Mouse (Mus musculus): ENCODE data around the gene Dgkh. TPM values are rescaled to one million over a fixed set of nuclear protein-coding genes. Genes with fewer than 3 reads are reported as not detected.

Dgkh gene
- polyA plus RNA-seq, 1 experiment: 6.8 TPM

GRCm38 (mm10) chr14:78645622-78646021 lies 87.0 kb downstream of the Dgkh start:
- peaks cover under 1% of the 10 kb centered on the region; the same call in 1 of the 2 replicates for H3K4me1 ChIP-seq (ENCODE audit: control insufficient read depth, insufficient read depth, low read length)
- no peak overlapping the region for H3K4me3 ChIP-seq (ENCODE audit: insufficient read depth, low read length)
- TF ChIP-seq POLR2A (IDR thresholded peaks at IDR 0.05; ENCODE audit: borderline replicate concordance, low read depth, low read length): no peak
- TF ChIP-seq CTCF (IDR thresholded peaks at IDR 0.05; ENCODE audit: low read depth, low read length): no peak
- no peak overlapping the region for H3K27ac ChIP-seq (ENCODE audit: insufficient read depth, low read depth, low read length)

- Histone ChIP-seq H3K27ac (ENCODE audit: insufficient read depth, low read depth, low read length) (no peak overlapping the region), H3K4me3 (ENCODE audit: insufficient read depth, low read length) (no peak overlapping the region), H3K4me1 (ENCODE audit: control insufficient read depth, insufficient read depth, low read length) (peaks cover 7% of the 10 kb centered on the region)
- TF ChIP-seq POLR2A (IDR thresholded peaks at IDR 0.05; ENCODE audit: borderline replicate concordance, low read depth, low read length) (no peak), CTCF (IDR thresholded peaks at IDR 0.05; ENCODE audit: low read depth, low read length) (no peak)
Observed at GRCm38 (mm10) chr14:78641314-78641713, 91.3 kb downstream of the Dgkh start.

GRCm38 (mm10) chr14:78639691-78640090 lies 92.9 kb downstream of the Dgkh start:
- TF ChIP-seq CTCF (IDR thresholded peaks at IDR 0.05; ENCODE audit: low read depth, low read length) (no peak), POLR2A (IDR thresholded peaks at IDR 0.05; ENCODE audit: borderline replicate concordance, low read depth, low read length) (no peak)
- no peak overlapping the region for H3K4me3 ChIP-seq (ENCODE audit: insufficient read depth, low read length)
- peaks cover 7% of the 10 kb centered on the region for H3K4me1 ChIP-seq (ENCODE audit: control insufficient read depth, insufficient read depth, low read length)
- H3K27ac ChIP-seq (ENCODE audit: insufficient read depth, low read depth, low read length): no peak overlapping the region

GRCm38 (mm10) chr14:78635612-78636400 lies 96.8 kb downstream of the Dgkh start:
- H3K27ac ChIP-seq (ENCODE audit: insufficient read depth, low read depth, low read length): no peak overlapping the region
- no peak overlapping the region for H3K4me3 ChIP-seq (ENCODE audit: insufficient read depth, low read length)
- no peak for TF ChIP-seq CTCF (IDR thresholded peaks at IDR 0.05; ENCODE audit: low read depth, low read length)
- no peak for TF ChIP-seq POLR2A (IDR thresholded peaks at IDR 0.05; ENCODE audit: borderline replicate concordance, low read depth, low read length)
- H3K4me1 ChIP-seq (ENCODE audit: control insufficient read depth, insufficient read depth, low read length): peaks cover 12% of the 10 kb centered on the region

GRCm38 (mm10) chr14:78632747-78633146 lies 99.8 kb downstream of the Dgkh start:
- no peak for TF ChIP-seq CTCF (IDR thresholded peaks at IDR 0.05; ENCODE audit: low read depth, low read length)
- TF ChIP-seq POLR2A (IDR thresholded peaks at IDR 0.05; ENCODE audit: borderline replicate concordance, low read depth, low read length): no peak
- H3K4me3 ChIP-seq (ENCODE audit: insufficient read depth, low read length): no peak overlapping the region
- no peak overlapping the region for H3K27ac ChIP-seq (ENCODE audit: insufficient read depth, low read depth, low read length)
- H3K4me1 ChIP-seq (ENCODE audit: control insufficient read depth, insufficient read depth, low read length): peaks cover 19% of the 10 kb centered on the region

- no peak for TF ChIP-seq CTCF (IDR thresholded peaks at IDR 0.05; ENCODE audit: low read depth, low read length)
- no peak for TF ChIP-seq POLR2A (IDR thresholded peaks at IDR 0.05; ENCODE audit: borderline replicate concordance, low read depth, low read length)
- H3K4me3 ChIP-seq (ENCODE audit: insufficient read depth, low read length): no peak overlapping the region
- 0 out of 2 replicates have a peak overlapping the region, but pooled peaks have one; percentile 29 for H3K27ac ChIP-seq (ENCODE audit: insufficient read depth, low read depth, low read length)
- peaks cover 12% of the 10 kb centered on the region for H3K4me1 ChIP-seq (ENCODE audit: control insufficient read depth, insufficient read depth, low read length)
Observed at GRCm38 (mm10) chr14:78630923-78631875, 101.4 kb downstream of the Dgkh start.

GRCm38 (mm10) chr14:78627516-78628275 lies 104.9 kb downstream of the Dgkh start:
- Histone ChIP-seq H3K4me1 (ENCODE audit: control insufficient read depth, insufficient read depth, low read length) (peaks cover 12% of the 10 kb centered on the region), H3K4me3 (ENCODE audit: insufficient read depth, low read length) (no peak overlapping the region), H3K27ac (ENCODE audit: insufficient read depth, low read depth, low read length) (no peak overlapping the region)
- no peak for TF ChIP-seq POLR2A (IDR thresholded peaks at IDR 0.05; ENCODE audit: borderline replicate concordance, low read depth, low read length)
- TF ChIP-seq CTCF (IDR thresholded peaks at IDR 0.05; ENCODE audit: low read depth, low read length): no peak

- Histone ChIP-seq H3K4me3 (ENCODE audit: insufficient read depth, low read length) (no peak overlapping the region), H3K27ac (ENCODE audit: insufficient read depth, low read depth, low read length) (no peak overlapping the region), H3K4me1 (ENCODE audit: control insufficient read depth, insufficient read depth, low read length) (peaks cover 3% of the 10 kb centered on the region)
- TF ChIP-seq POLR2A (IDR thresholded peaks at IDR 0.05; ENCODE audit: borderline replicate concordance, low read depth, low read length) (no peak), CTCF (IDR thresholded peaks at IDR 0.05; ENCODE audit: low read depth, low read length) (no peak)
Observed at GRCm38 (mm10) chr14:78618883-78619295, 113.7 kb downstream of the Dgkh start.

- Histone ChIP-seq H3K4me1 (ENCODE audit: control insufficient read depth, insufficient read depth, low read length) (no peaks in the 10 kb centered on the region), H3K4me3 (ENCODE audit: insufficient read depth, low read length) (no peak overlapping the region), H3K27ac (ENCODE audit: insufficient read depth, low read depth, low read length) (no peak overlapping the region)
- TF ChIP-seq CTCF (IDR thresholded peaks at IDR 0.05; ENCODE audit: low read depth, low read length) (no peak), POLR2A (IDR thresholded peaks at IDR 0.05; ENCODE audit: borderline replicate concordance, low read depth, low read length) (no peak)
Observed at GRCm38 (mm10) chr14:78613569-78613968, 119.0 kb downstream of the Dgkh start.
